ENCODE assay signal across 9 mouse cellular contexts in genomic region chr5:99729361-99729882, GRCm38 (mm10). TPM values are rescaled to one million over a fixed set of nuclear protein-coding genes. Genes with fewer than 3 reads are reported as not detected.
DNase-seq lines count a peak whose midpoint lies in the region; ATAC-seq and TF ChIP-seq lines count a peak whose summit lies in the region.
"Had no signal": no experiment of that assay in that cellular context is flagged by ENCODE, and none has a peak within 500 bp of the region (broad histone marks: within the 10 kb centered on the region; RNA-seq: fewer than 3 reads in every experiment).

No protein-coding gene starts in this region.

- no peaks in the 10 kb centered on the region for H3K4me1 ChIP-seq in cerebellum, adult 2 months (ENCODE audit: control insufficient read depth, insufficient read depth, low read length)
- H3K4me1 ChIP-seq in hindbrain, postnatal 0 days (ENCODE audit: insufficient read depth, low read length) = 0 out of 2 replicates have a peak, but pooled peaks cover 3% of the 10 kb centered on the region
- peaks cover 10% of the 10 kb centered on the region; the same call in 1 of the 2 replicates for H3K4me1 ChIP-seq in limb, embryonic 11.5 days (ENCODE audit: control insufficient read depth, insufficient read depth, low read length)
- 0 out of 2 replicates have a peak, but pooled peaks cover 4% of the 10 kb centered on the region for H3K4me1 ChIP-seq in midbrain, postnatal 0 days (ENCODE audit: insufficient read depth, low read length)

- no peak overlapping the region for H3K27ac ChIP-seq in cerebellum, adult 2 months (ENCODE audit: insufficient read depth, low read length)
- peak overlapping the region; percentile 85 for H3K27ac ChIP-seq in hindbrain, postnatal 0 days
- H3K27ac ChIP-seq in limb, embryonic 11.5 days (replicated peaks; ENCODE audit: low read depth, low read length) = peak overlapping the region; percentile 80
- H3K27ac ChIP-seq in midbrain, postnatal 0 days (ENCODE audit: low read depth, low read length) = peak overlapping the region; percentile 55; the same call in 1 of the 2 replicates
- H3K27ac ChIP-seq: liver, embryonic 14.5 days had no signal

- peak; percentile 72 for ATAC-seq in hindbrain, postnatal 0 days
- peak; percentile 63 for ATAC-seq in limb, embryonic 11.5 days (ENCODE audit: insufficient number of reproducible peaks, low FRiP score, low TSS enrichment, low read depth)
- ATAC-seq in midbrain, postnatal 0 days (ENCODE audit: low FRiP score) = peak; percentile 67
- no peak for ATAC-seq in monocyte, adult 5-6 weeks (replicated peaks; ENCODE audit: insufficient number of reproducible peaks, low FRiP score, low TSS enrichment, poor library complexity, severe bottlenecking)

- H3K27me3 ChIP-seq in cerebellum, adult 2 months (ENCODE audit: control insufficient read depth, insufficient read depth, low read length) = no peaks in the 10 kb centered on the region; the same call in 1 of the 2 replicates
- H3K27me3 ChIP-seq in hindbrain, postnatal 0 days (ENCODE audit: insufficient read depth, low read length) = no peaks in the 10 kb centered on the region
- no peaks in the 10 kb centered on the region for H3K27me3 ChIP-seq in limb, embryonic 11.5 days (ENCODE audit: control insufficient read depth, insufficient read depth, low read length)
- no peaks in the 10 kb centered on the region for H3K27me3 ChIP-seq in midbrain, postnatal 0 days (ENCODE audit: insufficient read depth, low read length)

- TF ChIP-seq POLR2A in cerebellum, adult 2 months (IDR thresholded peaks at IDR 0.05; ENCODE audit: borderline replicate concordance, insufficient read depth, low read length) = no peak

- no peaks in the 10 kb centered on the region for H3K36me3 ChIP-seq in hindbrain, postnatal 0 days (ENCODE audit: insufficient read depth, low read length)
- no peaks in the 10 kb centered on the region for H3K36me3 ChIP-seq in limb, embryonic 11.5 days (ENCODE audit: control insufficient read depth, insufficient read depth, low read length)
- H3K36me3 ChIP-seq in midbrain, postnatal 0 days (ENCODE audit: insufficient read depth, low read length) = no peaks in the 10 kb centered on the region

- H3K4me2 ChIP-seq in hindbrain, postnatal 0 days (ENCODE audit: low read depth, low read length) = peak overlapping the region; percentile 81
- H3K4me2 ChIP-seq in limb, embryonic 11.5 days (ENCODE audit: low read depth, severe bottlenecking) = peak overlapping the region; percentile 52
- H3K4me2 ChIP-seq in midbrain, postnatal 0 days (ENCODE audit: low read depth, low read length, poor library complexity, severe bottlenecking) = peak overlapping the region; percentile 84

- peak overlapping the region; percentile 56 for H3K4me3 ChIP-seq in cerebellum, adult 2 months (replicated peaks; ENCODE audit: insufficient read depth, low read depth, low read length)
- peak overlapping the region; percentile 78 for H3K4me3 ChIP-seq in hindbrain, postnatal 0 days (ENCODE audit: low read length)
- H3K4me3 ChIP-seq in limb, embryonic 11.5 days (ENCODE audit: low read depth, low read length) = peak overlapping the region; percentile 7; the same call in 1 of the 2 replicates
- H3K4me3 ChIP-seq in midbrain, postnatal 0 days (ENCODE audit: low read depth, low read length) = peak overlapping the region; percentile 85

- 8% methylated on average over 18 of the region's 18 CpGs for WGBS in cerebellum, adult 2 months
- under 1% methylated on average over 18 of the region's 18 CpGs for WGBS in hindbrain, postnatal 0 days
- 0% methylated on average over 18 of the region's 18 CpGs for WGBS in limb, embryonic 11.5 days
- 3% methylated on average over 18 of the region's 18 CpGs for WGBS in midbrain, postnatal 0 days

- no peaks in the 10 kb centered on the region for H3K9me3 ChIP-seq in hindbrain, postnatal 0 days (ENCODE audit: low read length)
- no peaks in the 10 kb centered on the region for H3K9me3 ChIP-seq in limb, embryonic 11.5 days (ENCODE audit: control insufficient read depth, low read length)
- H3K9me3 ChIP-seq in midbrain, postnatal 0 days (ENCODE audit: low read length) = no peaks in the 10 kb centered on the region

- TF ChIP-seq CTCF in cerebellum, adult 2 months (IDR thresholded peaks at IDR 0.05; ENCODE audit: borderline replicate concordance, insufficient read depth, low read depth, low read length) = no peak
- no peak for TF ChIP-seq CTCF in hindbrain, postnatal 0 days (IDR thresholded peaks at IDR 0.05; ENCODE audit: low read depth)
- TF ChIP-seq CTCF in midbrain, postnatal 0 days (IDR thresholded peaks at IDR 0.05) = no peak

- peak; percentile 14 for DNase-seq in adrenal gland, postnatal 10 days
- DNase-seq in cerebellum, adult 2 months = peak; percentile 54 to 62
- peak; percentile 72 for DNase-seq in forelimb bud, embryonic 11.5 days (ENCODE audit: low read depth, low spot score)
- peak; percentile 71 for DNase-seq in hindbrain, postnatal 0 days (ENCODE audit: low spot score)
- peak; percentile 75 for DNase-seq in limb, embryonic 11.5 days (ENCODE audit: low spot score)
- peak; percentile 73 for DNase-seq in midbrain, postnatal 0 days (ENCODE audit: low spot score)
- no peak for DNase-seq in adipocyte (ENCODE audit: low spot score)

- H3K9ac ChIP-seq in hindbrain, postnatal 0 days (replicated peaks; ENCODE audit: low read length) = peak overlapping the region; percentile 51
- H3K9ac ChIP-seq in limb, embryonic 11.5 days (ENCODE audit: low read length) = no peak overlapping the region
- H3K9ac ChIP-seq in midbrain, postnatal 0 days (replicated peaks; ENCODE audit: low read length, poor library complexity, severe bottlenecking) = peak overlapping the region; percentile 54
- H3K9ac ChIP-seq: liver, embryonic 14.5 days had no signal

RNA-seq across cellular contexts. Expression of gene Rasgef1b, which starts 0.6 kb away (rescaled TPM):
- total RNA-seq in adrenal gland, postnatal 10 days (2021) = 10 to 100 TPM in 1 of 2 experiments, 1 to 10 TPM in 1; 9.3 to 13.7 TPM
- 16.7 and 19.6 TPM in 2 replicates for polyA plus RNA-seq in cerebellum, adult 2 months (2012; rRNA removed)
- 34.8 and 39.9 TPM in 2 replicates for total RNA-seq in hindbrain, postnatal 0 days (2014; rRNA removed)
- polyA plus RNA-seq in hindbrain, postnatal 0 days (2015; fragmentation: Nextera tagmentation; extraction: Ambion mirVana) = 31.1 and 32.0 TPM in 2 replicates
- 58.9 and 59.9 TPM in 2 replicates for polyA plus RNA-seq in limb, embryonic 11.5 days (2014; fragmentation: Nextera tagmentation; extraction: Ambion mirVana)
- total RNA-seq in midbrain, postnatal 0 days (2014; rRNA removed) = 43.4 and 44.6 TPM in 2 replicates
- polyA plus RNA-seq in midbrain, postnatal 0 days (2015; fragmentation: Nextera tagmentation; extraction: Ambion mirVana) = 30.3 and 36.0 TPM in 2 replicates
- 25.8 to 86.0 TPM (median 57.6 TPM) in 3 replicates for total RNA-seq in monocyte, adult 5-6 weeks (2017)

Comparison
In these comparisons a context has a peak if more than half of its experiments do, and no peak if none do; other contexts are left out.
1. H3K4me3 ChIP-seq: peak in every context shown above with its lines; median percentile 85 in midbrain, postnatal 0 days; 78 in hindbrain, postnatal 0 days; 56 in cerebellum, adult 2 months; 7 in limb, embryonic 11.5 days.